Mouse (Mus musculus) heart, postnatal 0 days (tissue): ENCODE measurements around the gene 1110008P14Rik. TPM values are rescaled to one million over a fixed set of nuclear protein-coding genes. Genes with fewer than 3 reads are reported as not detected.
A peak's percentile ranks its signal among the peaks of the same experiment; 100 is the strongest.

Source experiments
- ATAC-seq: fragments of 200-750 bp; cut with Nextera tagmentation; 2 replicates; pipeline ENCODE4 v1.8.0; 2017; ENCODE audit warnings: low read depth, moderate number of reproducible peaks, moderate library complexity; ENCODE audit not compliant: insufficient read depth
- DNase-seq: peaks from one replicate; pipeline ENCODE4 v3.0.0-alpha.2; 2016; ENCODE audit warnings: low spot score
- H3K27ac ChIP-seq: fragments of 300-500 bp; sonication (generic); 2 replicates; pipeline ENCODE4 v1.5.1; 2014; ENCODE audit warnings: low read depth, mild to moderate bottlenecking
- H3K27me3 ChIP-seq: fragments of 300-500 bp; sonication (generic); 2 replicates; pipeline ENCODE4 v1.6.1; 2014; ENCODE audit warnings: low read length, mixed read lengths; ENCODE audit not compliant: control insufficient read depth, insufficient read depth
- H3K36me3 ChIP-seq: fragments of 300-500 bp; sonication (generic); replicated peaks from 2 replicates; pipeline ENCODE4 v1.6.1; 2014; ENCODE audit warnings: low read length, mixed read lengths; ENCODE audit not compliant: control insufficient read depth, insufficient read depth
- H3K4me1 ChIP-seq: fragments of 300-500 bp; sonication (generic); 2 replicates; pipeline ENCODE4 v1.6.1; 2014; ENCODE audit warnings: antibody characterized with exemption; ENCODE audit not compliant: control insufficient read depth, insufficient read depth
- H3K4me2 ChIP-seq: fragments of 300-500 bp; sonication (generic); 2 replicates; pipeline ENCODE4 v1.6.1; 2014; ENCODE audit warnings: low read depth, mild to moderate bottlenecking, low read length, moderate library complexity
- H3K4me3 ChIP-seq: fragments of 300-500 bp; sonication (generic); 2 replicates; pipeline ENCODE4 v1.5.1; 2014; ENCODE audit warnings: low read depth, low read length
- H3K9ac ChIP-seq: fragments of 300-500 bp; sonication (generic); replicated peaks from 2 replicates; pipeline ENCODE4 v1.6.1; 2014; ENCODE audit warnings: low read depth, low read length, mixed read lengths
- H3K9me3 ChIP-seq: fragments of 300-500 bp; sonication (generic); replicated peaks from 2 replicates; pipeline ENCODE4 v1.6.1; 2016; ENCODE audit warnings: low read length; ENCODE audit not compliant: control insufficient read depth
- CTCF ChIP-seq: IDR thresholded peaks from 2 replicates; pipeline ENCODE4 v1.5.1; 2016; ENCODE audit warnings: antibody characterized with exemption, control low read depth, low read depth
- EP300 ChIP-seq: IDR thresholded peaks from 2 replicates; pipeline ENCODE4 v1.6.1; 2016; ENCODE audit warnings: antibody characterized with exemption, low read depth
- WGBS: fragments of 180-500 bp; shearing (Covaris S2); extraction: QIAGEN DNeasy Blood & Tissue Kit; methylation state at CpG from one replicate; pipeline ENCODE4 v1.1.7; 2014; 5-methylcytosine and 5-hydroxymethylcytosine counted together
- polyA plus RNA-seq: library from polyadenylated mRNA; unstranded; fragments of >200 nt; fragmentation: Nextera tagmentation; extraction: Ambion mirVana; gene quantifications from 2 replicates; pipeline ENCODE4 v1.2.1, GENCODE M21; 2015
- total RNA-seq: library from RNA; depleted of rRNA; stranded (reverse); fragments of >200 nt; gene quantifications from 2 replicates; pipeline ENCODE4 v1.2.3, GENCODE M21; 2014; ENCODE audit warnings: low replicate concordance; rRNA removed

Gene 1110008P14Rik
- total RNA-seq (159 and 195 TPM in 2 replicates), polyA plus RNA-seq (77.0 and 84.9 TPM in 2 replicates)

DNA sequence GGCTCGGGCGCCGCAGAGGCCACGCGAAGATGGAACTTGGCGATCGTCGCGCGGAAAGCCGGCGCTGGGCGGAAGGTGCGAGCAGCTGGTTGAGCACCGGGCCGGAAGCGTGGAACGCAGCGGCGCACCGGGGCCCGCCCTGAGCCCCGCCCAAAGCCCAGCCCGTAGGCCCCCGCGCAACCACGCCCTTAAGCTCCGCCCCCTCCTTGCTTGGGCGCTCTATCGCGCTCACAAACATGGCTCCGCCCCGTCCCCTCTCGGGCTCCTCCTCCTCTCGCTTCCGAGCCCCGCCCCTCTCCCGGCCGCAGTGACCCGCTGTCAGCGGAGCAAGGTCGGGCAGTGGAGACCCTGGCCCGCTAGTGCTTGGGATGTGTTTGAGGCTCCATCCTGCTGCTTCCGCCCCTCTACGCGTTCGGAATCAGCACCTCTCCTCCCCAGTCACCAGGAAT lies at the start of gene 1110008P14Rik:
Gene 1110008P14Rik, minus strand, starts transcription at position 164 of the 449 bp plus-strand sequence.
- DNase-seq (peak; percentile 90), ATAC-seq (peak; percentile 96)
- Histone ChIP-seq H3K36me3 (peaks cover 28% of the 10 kb centered on the region), H3K9me3 (no peaks in the 10 kb centered on the region), H3K4me2 (peak within 1 kb of the TSS; percentile 71), H3K4me3 (peak within 1 kb of the TSS; percentile 52), H3K4me1 (peaks cover 4% of the 10 kb centered on the region; the same call in 1 of the 2 replicates), H3K9ac (peak within 1 kb of the TSS; percentile 32), H3K27me3 (peaks cover 6% of the 10 kb centered on the region; the same call in 1 of the 2 replicates), H3K27ac (no peak within 1 kb of the TSS)
- WGBS, result under 1% methylated on average over 45 of the region's 47 CpGs
- no peak for TF ChIP-seq EP300
- TF ChIP-seq CTCF, result no peak

DNA sequence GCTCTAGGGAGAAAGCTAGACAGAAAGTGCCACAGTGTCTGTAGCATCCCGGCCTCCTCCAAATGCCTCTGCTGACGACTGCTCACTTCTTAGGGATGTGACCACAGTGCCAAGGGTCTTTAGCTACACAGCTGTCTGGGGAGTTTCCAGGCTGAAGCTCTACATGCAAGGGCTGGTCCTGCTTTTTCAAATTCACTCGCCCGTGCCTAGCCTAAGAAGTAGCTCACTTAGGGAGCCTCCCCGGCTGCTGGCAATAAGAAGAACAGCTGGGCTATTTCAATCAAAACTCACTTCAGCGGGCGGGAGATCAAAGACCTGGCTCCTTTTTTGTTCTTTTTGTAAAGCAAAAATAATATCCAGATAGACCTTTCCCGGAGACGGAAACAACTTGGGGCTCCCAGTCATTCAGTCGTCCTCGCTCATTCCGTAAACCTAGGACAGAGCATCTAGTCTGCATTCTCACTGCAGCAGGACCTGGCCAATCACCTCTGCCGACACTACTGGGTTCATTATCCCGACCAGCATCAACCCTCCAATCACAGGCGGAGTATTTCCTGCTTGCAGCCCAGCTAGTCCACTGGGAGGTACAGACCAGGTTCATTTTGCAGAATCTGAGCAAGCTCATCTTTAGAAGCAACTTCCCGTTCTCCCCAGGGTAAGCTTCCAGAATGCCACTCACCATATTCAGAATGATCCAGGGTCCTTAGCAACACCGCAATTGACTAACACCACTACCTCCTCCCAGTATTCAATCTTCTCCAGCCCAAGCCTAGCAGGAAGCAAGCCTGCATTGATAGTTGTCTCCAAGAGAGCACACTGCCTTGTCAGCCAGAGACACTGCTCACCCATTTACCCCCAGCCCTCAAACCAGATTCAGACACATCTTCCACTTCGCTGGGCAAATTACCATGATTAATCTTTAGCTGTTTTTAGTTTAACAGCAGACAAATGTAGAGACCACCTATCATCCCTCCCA lies 49.3 kb upstream of the 1110008P14Rik start:
- TF ChIP-seq CTCF (no peak), EP300 (no peak)
- peak; percentile 90 for ATAC-seq
- 15% methylated on average over 18 of the region's 18 CpGs for WGBS

DNA sequence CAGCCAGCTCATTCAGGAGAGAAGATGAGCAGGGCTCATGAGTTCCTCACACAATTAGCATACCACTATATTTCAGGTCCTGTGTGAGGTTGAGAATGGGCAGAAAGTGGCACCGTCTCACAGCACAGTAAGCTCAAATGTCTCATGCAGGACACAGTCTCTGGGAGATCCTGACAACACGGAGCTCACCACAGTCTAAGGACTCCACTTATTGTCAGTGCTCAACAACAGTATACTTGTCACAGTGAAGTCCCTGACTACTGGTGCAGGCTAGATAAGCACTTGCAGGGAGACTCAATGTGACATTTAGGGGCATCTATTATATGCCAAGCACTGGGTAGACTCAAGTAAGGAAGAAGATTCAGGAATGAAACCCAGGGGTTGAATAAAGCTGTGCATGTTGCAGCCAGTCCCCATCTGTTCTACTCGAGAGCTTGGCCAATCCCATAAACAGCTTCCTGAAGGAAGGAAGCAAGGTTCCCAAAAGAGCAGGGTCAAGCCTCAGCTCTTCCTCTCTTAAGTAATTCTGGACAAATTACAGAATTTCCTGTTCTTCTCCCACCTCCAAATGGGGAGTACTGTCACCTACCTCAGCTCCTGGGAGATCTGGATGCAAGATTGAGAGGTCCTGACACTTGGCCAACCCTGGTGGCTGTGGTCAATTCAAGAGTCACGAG lies 47.6 kb upstream of the 1110008P14Rik start:
- 55% methylated on average over 4 of the region's 4 CpGs for WGBS
- Histone ChIP-seq H3K27ac (peak overlapping the region; percentile 66; the same call in 1 of the 2 replicates), H3K9me3 (no peaks in the 10 kb centered on the region), H3K36me3 (no peaks in the 10 kb centered on the region), H3K9ac (no peak overlapping the region), H3K27me3 (no peaks in the 10 kb centered on the region), H3K4me1 (peaks cover 40% of the 10 kb centered on the region), H3K4me2 (no peak overlapping the region), H3K4me3 (no peak overlapping the region)
- TF ChIP-seq CTCF (no peak), EP300 (no peak)
- no peak for ATAC-seq
- DNase-seq, result no peak

More for the DNA sequence above, 49.3 kb upstream of the 1110008P14Rik start:
- Histone ChIP-seq H3K4me2 (peak overlapping the region; percentile 66), H3K4me1 (peaks cover 33% of the 10 kb centered on the region), H3K9ac (peak overlapping the region; percentile 53), H3K36me3 (no peaks in the 10 kb centered on the region), H3K9me3 (no peaks in the 10 kb centered on the region), H3K27me3 (no peaks in the 10 kb centered on the region), H3K4me3 (peak overlapping the region; percentile 41), H3K27ac (peak overlapping the region; percentile 65)
- peak; percentile 84 for DNase-seq

DNA sequence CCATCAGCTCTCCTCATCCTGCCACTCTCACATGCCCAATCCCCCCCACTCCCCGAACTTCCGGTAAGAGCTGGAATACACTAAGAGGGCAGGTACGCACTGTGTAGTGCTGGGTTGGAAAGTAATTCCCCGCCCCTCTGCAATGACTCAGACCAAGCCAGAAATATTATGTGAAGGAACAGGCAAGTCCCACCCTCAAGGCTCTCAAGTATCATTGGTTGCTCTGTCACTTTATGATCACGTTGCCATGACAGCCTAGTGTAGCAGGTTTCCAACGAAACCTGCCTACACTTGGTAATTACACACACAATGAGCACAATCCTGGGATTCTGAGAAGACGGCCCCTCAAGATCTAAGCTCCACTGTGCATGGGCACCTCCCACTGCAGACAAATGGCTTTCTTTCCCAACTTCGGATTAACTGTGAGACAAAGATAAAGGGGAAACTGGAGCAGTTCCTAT lies 46.6 kb upstream of the 1110008P14Rik start:
- Histone ChIP-seq H3K4me1 (peaks cover 50% of the 10 kb centered on the region), H3K9ac (no peak overlapping the region), H3K4me3 (no peak overlapping the region), H3K4me2 (peak overlapping the region; percentile 35), H3K27ac (peak overlapping the region; percentile 66), H3K9me3 (no peaks in the 10 kb centered on the region), H3K36me3 (no peaks in the 10 kb centered on the region), H3K27me3 (no peaks in the 10 kb centered on the region)
- DNase-seq, result peak; percentile 70
- ATAC-seq, result no peak; the same call in 1 of the 2 replicates
- 47% methylated on average over 8 of the region's 8 CpGs for WGBS
- TF ChIP-seq CTCF (no peak), EP300 (no peak)

DNA sequence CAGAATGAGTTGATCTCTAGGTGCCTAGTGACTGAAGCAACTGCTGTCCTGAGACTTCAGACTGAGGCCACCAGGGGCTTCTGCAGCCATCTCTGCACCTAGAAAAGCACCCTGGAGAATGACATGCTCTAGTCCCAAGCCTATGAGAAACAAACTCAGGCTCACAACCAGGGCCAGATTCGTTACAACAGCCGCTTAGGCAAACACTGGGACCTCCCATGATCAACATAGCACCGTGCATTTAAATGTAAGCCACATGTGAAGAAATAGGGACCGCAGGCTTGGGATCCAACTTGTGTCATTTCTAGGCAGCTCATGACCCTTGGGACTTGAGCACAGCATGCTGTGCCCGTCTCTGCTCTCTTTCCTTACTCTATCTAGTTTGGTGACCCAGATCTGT lies 46.0 kb upstream of the 1110008P14Rik start:
- no peak overlapping the region for H3K4me2 ChIP-seq
- no peak overlapping the region for H3K27ac ChIP-seq
- WGBS, result 76% methylated on average over 5 of the region's 5 CpGs

More for the DNA sequence above, 46.0 kb upstream of the 1110008P14Rik start:
- DNase-seq (no peak), ATAC-seq (no peak)
- H3K27me3 ChIP-seq, result no peaks in the 10 kb centered on the region
- H3K4me3 ChIP-seq, result no peak overlapping the region
- H3K36me3 ChIP-seq, result no peaks in the 10 kb centered on the region
- no peak overlapping the region for H3K9ac ChIP-seq
- H3K4me1 ChIP-seq, result peaks cover 56% of the 10 kb centered on the region
- no peaks in the 10 kb centered on the region for H3K9me3 ChIP-seq
- TF ChIP-seq CTCF, result no peak
- no peak for TF ChIP-seq EP300
